Mouse (Mus musculus) ES-Bruce4 (cell line): Measurements from ENCODE around the gene Gps2.

Experiments used
- CTCF ChIP-seq: IDR thresholded peaks from one replicate; pipeline ENCODE4 v1.8.1; 2011; ENCODE audit warnings: low read depth, low read length
- EP300 ChIP-seq: IDR thresholded peaks from 2 replicates; pipeline ENCODE4 v1.6.1; 2011; ENCODE audit warnings: low read depth, low read length; ENCODE audit not compliant: insufficient read depth

GRCm38 (mm10) chr11:69914372-69914764 is 680 bp downstream of the Gps2 start:
- TF ChIP-seq CTCF (no peak), EP300 (no peak)
